Mouse (Mus musculus): Measurements from ENCODE around the gene Exoc1. TPM values are rescaled to one million over a fixed set of nuclear protein-coding genes. Genes with fewer than 3 reads are reported as not detected.

Gene Exoc1
- polyA plus RNA-seq, 1 experiment from 2014 or later: 10.7 TPM

DNA sequence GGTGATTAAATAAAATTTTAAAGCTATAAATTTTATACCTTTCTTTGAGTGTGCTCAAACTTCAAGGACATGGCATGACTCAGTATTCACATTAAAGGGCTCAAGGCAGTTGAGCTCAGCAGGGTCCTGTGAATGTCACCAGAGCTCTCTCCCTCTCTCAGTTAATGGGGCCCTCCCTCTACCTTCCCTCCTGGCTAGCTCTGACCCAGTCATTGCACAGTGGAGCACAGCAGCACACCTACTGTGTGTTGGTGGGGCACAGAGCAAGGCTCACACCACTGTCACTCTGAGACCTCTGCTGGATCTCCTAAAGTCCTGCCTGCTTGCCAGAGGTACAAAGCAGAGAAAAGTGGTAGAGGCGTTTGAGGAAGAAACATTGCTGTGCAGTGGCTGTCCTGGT is 7.1 kb downstream of the Exoc1 start:
- H3K4me2 ChIP-seq (ENCODE audit: low read depth, low read length): no peak overlapping the region
- 61% methylated on average over 1 of the region's 1 CpGs for WGBS (ENCODE audit: insufficient replicate concordance)
- H3K9me3 ChIP-seq (replicated peaks; ENCODE audit: control insufficient read depth, low read length): no peaks in the 10 kb centered on the region
- H3K27ac ChIP-seq (ENCODE audit: low read length): peak overlapping the region; percentile 50; the same call in 1 of the 2 replicates
- H3K9ac ChIP-seq (ENCODE audit: low read depth, low read length): no peak overlapping the region
- 0 out of 2 replicates have a peak, but pooled peaks cover 4% of the 10 kb centered on the region for H3K36me3 ChIP-seq (ENCODE audit: control insufficient read depth, insufficient read depth)
- H3K27me3 ChIP-seq (ENCODE audit: control insufficient read depth, insufficient read depth, low read depth, low read length): no peaks in the 10 kb centered on the region
- H3K4me1 ChIP-seq (ENCODE audit: control insufficient read depth, low read depth, low read length): no peaks in the 10 kb centered on the region
- ATAC-seq (ENCODE audit: low read depth): no peak
- no peak overlapping the region for H3K4me3 ChIP-seq (ENCODE audit: low read depth, low read length)

DNA sequence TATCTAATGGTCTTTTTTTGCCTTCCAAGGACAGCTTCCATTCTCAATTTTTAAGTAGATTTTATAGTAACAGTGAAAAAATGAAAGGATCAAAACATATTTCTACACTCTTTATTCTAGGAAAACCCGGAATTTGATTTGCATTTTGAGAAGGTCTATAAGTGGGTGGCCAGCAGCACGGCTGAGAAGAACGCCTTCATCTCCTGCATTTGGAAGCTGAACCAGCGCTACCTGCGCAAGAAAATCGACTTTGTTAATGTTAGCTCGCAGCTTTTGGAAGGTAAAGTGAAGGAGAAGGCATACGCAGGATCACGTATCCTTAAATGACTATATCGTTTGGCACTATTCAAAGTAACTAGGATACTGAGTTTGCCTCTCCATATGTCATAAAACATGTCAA is 8.5 kb downstream of the Exoc1 start:
- Histone ChIP-seq H3K9ac (ENCODE audit: low read depth, low read length) (no peak overlapping the region), H3K36me3 (ENCODE audit: control insufficient read depth, insufficient read depth) (0 out of 2 replicates have a peak, but pooled peaks cover 4% of the 10 kb centered on the region), H3K27me3 (ENCODE audit: control insufficient read depth, insufficient read depth, low read depth, low read length) (no peaks in the 10 kb centered on the region), H3K4me2 (ENCODE audit: low read depth, low read length) (no peak overlapping the region), H3K27ac (ENCODE audit: low read length) (no peak overlapping the region), H3K9me3 (replicated peaks; ENCODE audit: control insufficient read depth, low read length) (no peaks in the 10 kb centered on the region), H3K4me3 (ENCODE audit: low read depth, low read length) (no peak overlapping the region), H3K4me1 (ENCODE audit: control insufficient read depth, low read depth, low read length) (no peaks in the 10 kb centered on the region)
- WGBS (ENCODE audit: insufficient replicate concordance): 86% methylated on average over 10 of the region's 10 CpGs
- no peak for ATAC-seq (ENCODE audit: low read depth)

DNA sequence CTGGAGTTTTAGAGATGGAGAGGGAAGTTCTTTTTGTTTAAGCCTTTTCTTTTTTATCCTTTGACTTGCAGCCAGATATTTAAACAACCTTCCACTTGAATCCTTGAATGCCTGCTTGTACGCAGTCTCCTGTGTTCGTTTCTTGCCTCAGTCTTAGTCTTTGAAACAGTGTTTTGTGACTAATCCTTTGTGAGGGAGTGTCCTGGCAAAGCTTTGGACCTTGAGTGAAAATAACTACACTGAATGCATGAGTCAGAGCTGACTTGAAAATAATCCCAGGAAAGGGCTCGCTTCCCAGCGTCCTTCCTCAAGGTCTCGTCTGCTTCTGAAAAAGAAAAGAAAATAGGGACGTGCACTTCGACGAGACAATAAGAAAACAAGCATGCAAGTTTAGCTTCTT is 11.1 kb downstream of the Exoc1 start:
- H3K36me3 ChIP-seq (ENCODE audit: control insufficient read depth, insufficient read depth): peaks cover 4% of the 10 kb centered on the region
- WGBS (ENCODE audit: insufficient replicate concordance): 66% methylated on average over 8 of the region's 8 CpGs
- H3K27ac ChIP-seq (ENCODE audit: low read length): no peak overlapping the region
- H3K27me3 ChIP-seq (ENCODE audit: control insufficient read depth, insufficient read depth, low read depth, low read length): no peaks in the 10 kb centered on the region
- no peak overlapping the region for H3K9ac ChIP-seq (ENCODE audit: low read depth, low read length)
- H3K4me2 ChIP-seq (ENCODE audit: low read depth, low read length): no peak overlapping the region
- no peaks in the 10 kb centered on the region for H3K4me1 ChIP-seq (ENCODE audit: control insufficient read depth, low read depth, low read length)
- H3K4me3 ChIP-seq (ENCODE audit: low read depth, low read length): no peak overlapping the region
- H3K9me3 ChIP-seq (replicated peaks; ENCODE audit: control insufficient read depth, low read length): no peaks in the 10 kb centered on the region
- ATAC-seq (ENCODE audit: low read depth): no peak

DNA sequence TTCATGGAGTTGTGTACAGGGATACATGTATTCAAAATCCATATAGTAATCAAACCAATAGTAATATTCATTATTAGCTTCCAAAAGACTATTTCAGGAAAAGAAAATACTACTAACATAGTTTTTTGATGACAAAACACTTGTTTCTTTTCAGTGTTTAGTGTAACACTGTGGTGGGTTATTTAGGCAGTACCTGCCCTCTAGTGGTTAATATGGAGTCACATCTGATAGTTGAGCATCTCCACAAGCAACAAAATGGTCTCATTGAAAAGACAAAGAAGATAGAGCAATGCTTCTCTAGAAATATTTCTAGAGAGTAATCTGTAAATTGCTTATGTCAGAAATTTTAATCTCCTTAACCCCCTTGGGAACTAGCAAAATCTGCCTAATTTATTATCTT is 11.7 kb downstream of the Exoc1 start:
- Histone ChIP-seq H3K27ac (ENCODE audit: low read length) (no peak overlapping the region), H3K36me3 (ENCODE audit: control insufficient read depth, insufficient read depth) (peaks cover 4% of the 10 kb centered on the region), H3K9me3 (replicated peaks; ENCODE audit: control insufficient read depth, low read length) (no peaks in the 10 kb centered on the region)

DNA sequence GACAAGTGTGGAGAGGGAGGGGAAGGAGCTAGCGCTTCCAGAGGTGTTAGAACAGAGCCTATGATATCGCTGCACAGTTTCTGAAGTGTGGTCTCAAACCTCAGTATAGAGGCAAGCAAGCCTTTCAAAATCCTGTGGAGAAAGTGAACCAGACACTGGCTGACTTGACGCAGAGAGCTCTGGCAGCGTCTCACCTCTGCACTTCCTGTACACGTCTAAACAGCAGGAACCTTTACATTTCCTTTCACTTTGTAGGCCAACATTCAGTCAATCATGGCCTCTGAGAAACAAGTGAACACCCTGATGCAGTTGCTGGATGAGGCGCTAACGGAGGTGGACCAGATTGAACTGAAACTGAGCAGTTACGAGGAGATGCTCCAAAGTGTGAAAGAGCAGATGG is 14.1 kb downstream of the Exoc1 start:
- no peaks in the 10 kb centered on the region for H3K4me1 ChIP-seq (ENCODE audit: control insufficient read depth, low read depth, low read length)
- no peak overlapping the region for H3K9ac ChIP-seq (ENCODE audit: low read depth, low read length)
- H3K4me3 ChIP-seq (ENCODE audit: low read depth, low read length): no peak overlapping the region
- no peaks in the 10 kb centered on the region for H3K9me3 ChIP-seq (replicated peaks; ENCODE audit: control insufficient read depth, low read length)
- H3K4me2 ChIP-seq (ENCODE audit: low read depth, low read length): no peak overlapping the region
- H3K36me3 ChIP-seq (ENCODE audit: control insufficient read depth, insufficient read depth): peaks cover 4% of the 10 kb centered on the region
- no peak for ATAC-seq (ENCODE audit: low read depth)
- WGBS (ENCODE audit: insufficient replicate concordance): 74% methylated on average over 8 of the region's 8 CpGs
- H3K27me3 ChIP-seq (ENCODE audit: control insufficient read depth, insufficient read depth, low read depth, low read length): no peaks in the 10 kb centered on the region
- no peak overlapping the region for H3K27ac ChIP-seq (ENCODE audit: low read length)

More for the DNA sequence above, 11.7 kb downstream of the Exoc1 start:
- Histone ChIP-seq H3K4me1 (ENCODE audit: control insufficient read depth, low read depth, low read length) (no peaks in the 10 kb centered on the region), H3K9ac (ENCODE audit: low read depth, low read length) (no peak overlapping the region), H3K27me3 (ENCODE audit: control insufficient read depth, insufficient read depth, low read depth, low read length) (no peaks in the 10 kb centered on the region), H3K4me3 (ENCODE audit: low read depth, low read length) (no peak overlapping the region), H3K4me2 (ENCODE audit: low read depth, low read length) (no peak overlapping the region)
- no peak for ATAC-seq (ENCODE audit: low read depth)

DNA sequence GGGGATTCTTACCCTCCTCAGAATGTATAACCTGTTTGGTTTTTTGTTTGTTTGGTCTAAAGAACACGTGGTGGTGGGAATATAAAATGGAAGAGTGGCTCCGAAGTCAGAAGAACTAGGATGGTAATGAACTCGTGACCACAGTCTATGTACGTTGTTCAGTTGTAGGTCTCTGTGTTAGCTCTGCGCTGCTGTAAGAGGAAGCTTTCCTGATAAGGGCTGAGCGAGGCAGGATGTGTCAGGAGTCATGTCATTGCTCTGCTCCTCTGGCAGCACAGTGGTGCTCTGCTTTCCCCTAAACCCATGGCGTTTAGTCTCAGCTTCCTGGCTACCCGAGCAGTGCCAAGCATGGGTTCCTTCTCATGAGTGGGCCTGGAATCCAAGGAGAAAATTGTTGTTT is 21.3 kb downstream of the Exoc1 start:
- H3K9me3 ChIP-seq (replicated peaks; ENCODE audit: control insufficient read depth, low read length): no peaks in the 10 kb centered on the region
- no peak; the same call in 1 of the 2 replicates for ATAC-seq (ENCODE audit: low read depth)
- H3K27me3 ChIP-seq (ENCODE audit: control insufficient read depth, insufficient read depth, low read depth, low read length): no peaks in the 10 kb centered on the region
- no peak overlapping the region for H3K4me2 ChIP-seq (ENCODE audit: low read depth, low read length)
- no peak overlapping the region for H3K9ac ChIP-seq (ENCODE audit: low read depth, low read length)
- no peak overlapping the region for H3K4me3 ChIP-seq (ENCODE audit: low read depth, low read length)
- H3K4me1 ChIP-seq (ENCODE audit: control insufficient read depth, low read depth, low read length): no peaks in the 10 kb centered on the region
- WGBS (ENCODE audit: insufficient replicate concordance): 37% methylated on average over 8 of the region's 8 CpGs
- peaks cover 2% of the 10 kb centered on the region; the same call in 1 of the 2 replicates for H3K36me3 ChIP-seq (ENCODE audit: control insufficient read depth, insufficient read depth)
- H3K27ac ChIP-seq (ENCODE audit: low read length): no peak overlapping the region

DNA sequence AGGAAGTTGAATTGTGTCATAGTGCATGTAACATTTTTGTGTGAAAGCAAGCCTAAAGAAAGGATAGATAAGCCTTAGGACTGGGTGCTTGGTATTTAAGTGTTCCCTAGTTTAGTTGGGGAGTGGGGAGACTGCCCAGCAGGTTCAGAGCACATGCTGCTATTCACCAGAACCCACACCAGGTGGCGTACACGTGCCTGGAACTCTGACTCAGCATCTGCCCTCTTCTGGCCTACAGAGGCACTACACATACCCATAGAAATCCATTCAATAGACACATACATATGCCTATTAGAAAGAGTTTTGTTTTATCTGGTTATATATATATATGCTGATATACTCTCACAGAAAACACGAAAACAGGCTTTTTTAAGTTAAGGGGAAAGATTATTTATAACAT is 36.2 kb downstream of the Exoc1 start:
- no peak overlapping the region for H3K4me2 ChIP-seq (ENCODE audit: low read depth, low read length)
- no peak overlapping the region for H3K27ac ChIP-seq (ENCODE audit: low read length)
- no peaks in the 10 kb centered on the region for H3K27me3 ChIP-seq (ENCODE audit: control insufficient read depth, insufficient read depth, low read depth, low read length)
- no peaks in the 10 kb centered on the region for H3K9me3 ChIP-seq (replicated peaks; ENCODE audit: control insufficient read depth, low read length)
- no peak for ATAC-seq (ENCODE audit: low read depth)
- no peaks in the 10 kb centered on the region for H3K4me1 ChIP-seq (ENCODE audit: control insufficient read depth, low read depth, low read length)
- no peak overlapping the region for H3K4me3 ChIP-seq (ENCODE audit: low read depth, low read length)
- no peak overlapping the region for H3K9ac ChIP-seq (ENCODE audit: low read depth, low read length)
- WGBS (ENCODE audit: insufficient replicate concordance): 15% methylated on average over 3 of the region's 3 CpGs
- H3K36me3 ChIP-seq (ENCODE audit: control insufficient read depth, insufficient read depth): peaks cover 16% of the 10 kb centered on the region

DNA sequence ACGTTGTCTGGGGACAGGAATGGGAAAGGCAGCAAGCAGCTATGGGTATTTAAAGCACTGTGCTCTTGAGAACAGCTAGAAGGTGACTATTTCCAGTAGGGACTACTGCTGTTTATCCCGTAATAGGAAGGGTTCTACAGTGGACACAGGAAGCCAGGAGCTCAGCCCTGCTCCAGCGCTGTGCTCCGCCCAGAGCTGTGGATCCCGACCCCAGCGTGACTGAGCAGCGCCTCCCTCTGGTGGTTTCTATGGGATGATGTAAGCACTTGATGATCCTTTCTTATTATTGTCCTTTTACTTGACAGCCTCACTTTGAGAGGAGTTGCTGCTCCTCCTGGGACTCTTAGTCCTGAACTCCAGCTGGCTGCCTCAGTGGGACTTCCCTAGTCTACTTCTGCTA is 45.1 kb downstream of the Exoc1 start:
- Histone ChIP-seq H3K4me2 (ENCODE audit: low read depth, low read length) (no peak overlapping the region), H3K9me3 (replicated peaks; ENCODE audit: control insufficient read depth, low read length) (no peaks in the 10 kb centered on the region), H3K36me3 (ENCODE audit: control insufficient read depth, insufficient read depth) (peaks cover 6% of the 10 kb centered on the region), H3K9ac (ENCODE audit: low read depth, low read length) (no peak overlapping the region), H3K27me3 (ENCODE audit: control insufficient read depth, insufficient read depth, low read depth, low read length) (no peaks in the 10 kb centered on the region), H3K27ac (ENCODE audit: low read length) (no peak overlapping the region), H3K4me3 (ENCODE audit: low read depth, low read length) (no peak overlapping the region), H3K4me1 (ENCODE audit: control insufficient read depth, low read depth, low read length) (no peaks in the 10 kb centered on the region)
- 64% methylated on average over 7 of the region's 7 CpGs for WGBS (ENCODE audit: insufficient replicate concordance)
- ATAC-seq (ENCODE audit: low read depth): no peak

DNA sequence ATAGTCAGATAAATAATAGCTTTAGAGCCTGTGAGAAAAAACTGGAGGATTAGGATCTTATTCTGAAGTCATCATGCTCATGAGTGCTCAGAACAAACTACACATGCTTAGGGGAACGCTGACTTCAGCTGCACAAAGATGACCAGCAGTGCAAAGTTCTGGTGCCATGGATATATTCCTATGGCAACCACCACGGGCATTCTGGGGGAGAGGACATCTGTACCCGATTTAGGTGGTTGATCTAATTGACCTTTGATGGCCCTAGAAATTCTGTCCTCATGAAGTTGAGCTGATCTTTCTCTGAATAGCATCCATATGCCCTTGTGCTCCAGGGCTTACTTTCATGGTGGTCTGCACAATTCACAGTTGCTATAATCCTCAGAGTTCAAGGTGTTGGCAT is 47.9 kb downstream of the Exoc1 start:
- Histone ChIP-seq H3K9ac (ENCODE audit: low read depth, low read length) (no peak overlapping the region), H3K4me1 (ENCODE audit: control insufficient read depth, low read depth, low read length) (no peaks in the 10 kb centered on the region), H3K36me3 (ENCODE audit: control insufficient read depth, insufficient read depth) (no peaks in the 10 kb centered on the region), H3K4me3 (ENCODE audit: low read depth, low read length) (no peak overlapping the region), H3K9me3 (replicated peaks; ENCODE audit: control insufficient read depth, low read length) (no peaks in the 10 kb centered on the region), H3K27me3 (ENCODE audit: control insufficient read depth, insufficient read depth, low read depth, low read length) (no peaks in the 10 kb centered on the region), H3K27ac (ENCODE audit: low read length) (no peak overlapping the region), H3K4me2 (ENCODE audit: low read depth, low read length) (no peak overlapping the region)
- 65% methylated on average over 3 of the region's 3 CpGs for WGBS (ENCODE audit: insufficient replicate concordance)
- ATAC-seq (ENCODE audit: low read depth): no peak

DNA sequence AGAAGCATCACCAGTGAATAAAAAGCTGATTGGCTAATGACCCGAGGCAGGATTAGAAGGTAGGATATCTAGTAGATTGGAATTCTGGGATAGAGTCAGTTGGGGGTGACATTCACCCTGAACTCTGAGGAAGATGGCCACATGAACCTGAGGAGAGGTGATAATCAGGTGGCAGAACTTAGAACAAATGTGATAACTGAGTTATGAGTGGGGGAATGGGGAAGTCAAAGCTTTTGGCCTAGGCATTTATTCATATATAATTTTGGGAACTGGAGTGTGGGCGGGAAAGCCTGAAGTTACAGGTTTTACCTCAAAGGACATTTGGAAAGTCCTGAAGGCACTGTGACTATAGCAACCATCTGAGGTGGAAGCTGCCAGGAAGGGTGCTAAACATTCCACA is 56.3 kb downstream of the Exoc1 start:
- 59% methylated on average over 2 of the region's 2 CpGs for WGBS (ENCODE audit: insufficient replicate concordance)
- ATAC-seq (ENCODE audit: low read depth): no peak
- H3K9ac ChIP-seq (ENCODE audit: low read depth, low read length): no peak overlapping the region
- H3K27me3 ChIP-seq (ENCODE audit: control insufficient read depth, insufficient read depth, low read depth, low read length): no peaks in the 10 kb centered on the region
- no peak overlapping the region for H3K4me2 ChIP-seq (ENCODE audit: low read depth, low read length)
- H3K27ac ChIP-seq (ENCODE audit: low read length): no peak overlapping the region
- H3K4me1 ChIP-seq (ENCODE audit: control insufficient read depth, low read depth, low read length): peaks cover 12% of the 10 kb centered on the region
- H3K9me3 ChIP-seq (replicated peaks; ENCODE audit: control insufficient read depth, low read length): no peaks in the 10 kb centered on the region
- H3K36me3 ChIP-seq (ENCODE audit: control insufficient read depth, insufficient read depth): no peaks in the 10 kb centered on the region
- no peak overlapping the region for H3K4me3 ChIP-seq (ENCODE audit: low read depth, low read length)
